Mouse (Mus musculus): ENCODE results near the gene Bhmt2.

- TF ChIP-seq CTCF (IDR thresholded peaks at IDR 0.05; ENCODE audit: borderline replicate concordance, insufficient read depth, low read depth, low read length) (no peak), POLR2A (IDR thresholded peaks at IDR 0.05; ENCODE audit: borderline replicate concordance, insufficient read depth, low read length) (no peak)
Measured at GRCm38 (mm10) chr13:93707271-93707670, 33.2 kb upstream of the Bhmt2 start.
